Mouse (Mus musculus) heart, embryonic 11.5 days (tissue): ENCODE results near the gene 4933430I17Rik. TPM values are rescaled to one million over a fixed set of nuclear protein-coding genes. Genes with fewer than 3 reads are reported as not detected.
"Not testable (repeated sequence)": the region's sequence is repeated elsewhere in the genome, so short reads cannot be mapped to it uniquely, and the experiment has no call there.

Experiments
- ATAC-seq: fragments of 200-750 bp; cut with Nextera tagmentation; replicated peaks from 2 replicates; pipeline ENCODE4 v1.8.0; 2017; ENCODE audit warnings: moderate library complexity; ENCODE audit not compliant: insufficient number of reproducible peaks, low FRiP score, low TSS enrichment
- H3K27ac ChIP-seq: fragments of 300-500 bp; sonication (generic); 2 replicates; pipeline ENCODE4 v1.5.1; 2014; ENCODE audit warnings: mild to moderate bottlenecking, low read depth, low read length
- H3K27me3 ChIP-seq: fragments of 300-500 bp; sonication (generic); 2 replicates; pipeline ENCODE4 v1.6.1; 2014; ENCODE audit warnings: mild to moderate bottlenecking, low read length, mixed read lengths; ENCODE audit not compliant: control insufficient read depth, insufficient read depth
- H3K36me3 ChIP-seq: fragments of 300-500 bp; sonication (generic); 2 replicates; pipeline ENCODE4 v1.6.1; 2014; ENCODE audit warnings: mild to moderate bottlenecking, low read length, moderate library complexity, mixed read lengths; ENCODE audit not compliant: control insufficient read depth, insufficient read depth
- H3K4me1 ChIP-seq: fragments of 300-500 bp; sonication (generic); 2 replicates; pipeline ENCODE4 v1.6.1; 2014; ENCODE audit warnings: low read length; ENCODE audit not compliant: control insufficient read depth, insufficient read depth
- H3K4me2 ChIP-seq: fragments of 300-500 bp; sonication (generic); 2 replicates; pipeline ENCODE4 v1.6.1; 2014; ENCODE audit warnings: mild to moderate bottlenecking, moderate library complexity
- H3K4me3 ChIP-seq: fragments of 300-500 bp; sonication (generic); 2 replicates; pipeline ENCODE4 v1.5.1; 2014; ENCODE audit warnings: low read depth, low read length
- H3K9ac ChIP-seq: fragments of 300-500 bp; sonication (generic); 2 replicates; pipeline ENCODE4 v1.6.1; 2014; ENCODE audit warnings: mild to moderate bottlenecking, low read depth, low read length, moderate library complexity
- H3K9me3 ChIP-seq: fragments of 300-500 bp; sonication (generic); replicated peaks from 2 replicates; pipeline ENCODE4 v1.6.1; 2016; ENCODE audit warnings: low read length; ENCODE audit not compliant: control insufficient read depth
- WGBS: fragments of 180-500 bp; shearing (Covaris S2); extraction: QIAGEN DNeasy Blood & Tissue Kit; methylation state at CpG from one replicate; pipeline ENCODE4 v1.1.7; 2014; ENCODE audit not compliant: insufficient replicate concordance; 5-methylcytosine and 5-hydroxymethylcytosine counted together
- polyA plus RNA-seq: library from polyadenylated mRNA; unstranded; fragments of >200 nt; fragmentation: Nextera tagmentation; extraction: Ambion mirVana; gene quantifications from 2 replicates; pipeline ENCODE4 v1.2.1, GENCODE M21; 2014

The 4933430I17Rik gene
- 0.34 and 0.87 TPM in 2 replicates for polyA plus RNA-seq

DNA sequence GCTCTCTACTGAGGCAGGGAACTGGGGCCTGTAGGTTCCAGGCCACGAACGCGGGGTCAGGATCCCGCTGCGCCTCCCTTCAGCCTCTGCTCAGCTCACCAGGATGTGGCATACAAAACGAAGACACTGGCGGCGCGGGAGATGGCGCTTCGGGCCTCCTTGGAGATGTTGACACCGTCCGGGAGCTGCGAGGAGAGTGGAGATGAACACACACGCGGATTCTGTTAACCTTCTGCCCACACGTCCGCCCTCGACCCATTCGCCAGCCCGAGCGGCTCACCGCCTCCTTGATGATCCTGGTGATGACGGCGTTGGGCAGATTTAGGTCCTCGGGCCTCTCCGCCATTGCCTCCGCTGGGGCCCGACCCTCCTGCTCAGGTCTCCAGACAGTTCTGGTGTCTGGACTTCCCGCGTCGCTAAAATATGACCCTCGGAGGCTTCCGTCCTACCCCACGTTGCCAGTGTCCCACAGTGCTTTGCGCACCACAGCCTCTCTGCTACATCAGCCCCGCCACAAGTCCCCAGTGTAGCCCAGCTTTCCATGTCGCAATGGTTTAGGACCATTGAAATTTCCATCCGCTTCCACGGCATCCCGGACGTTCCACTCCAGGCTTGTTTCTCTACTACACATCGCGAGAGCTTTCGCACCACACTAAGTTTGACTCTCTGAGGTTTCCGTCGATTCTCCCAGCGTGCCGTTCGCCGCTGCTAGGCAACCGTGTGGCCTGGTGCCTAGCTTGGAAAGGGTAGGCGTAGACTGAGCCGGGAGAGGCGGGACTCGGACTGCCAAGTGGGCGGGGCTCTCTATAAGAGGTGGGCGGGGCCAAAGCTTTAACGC is at the start of gene 4933430I17Rik, which contains the start of gene Pole3:
Gene 4933430I17Rik (plus strand): TSS at position 719 of the 838 bp plus-strand sequence.
Gene Pole3 (minus strand): TSS at position 418 of the 838 bp plus-strand sequence.
- peak within 1 kb of the TSS; percentile 67 for H3K4me3 ChIP-seq
- WGBS: under 1% methylated on average over 59 of the region's 59 CpGs
- peak within 1 kb of the TSS; percentile 94 for H3K9ac ChIP-seq
- H3K27me3 ChIP-seq: no peaks in the 10 kb centered on the region
- H3K36me3 ChIP-seq: no peaks in the 10 kb centered on the region
- ATAC-seq: peak; percentile 97
- H3K4me1 ChIP-seq: peaks cover 10% of the 10 kb centered on the region
- peak within 1 kb of the TSS; percentile 90 for H3K27ac ChIP-seq
- no peaks in the 10 kb centered on the region for H3K9me3 ChIP-seq
- peak within 1 kb of the TSS; percentile 93 for H3K4me2 ChIP-seq

DNA sequence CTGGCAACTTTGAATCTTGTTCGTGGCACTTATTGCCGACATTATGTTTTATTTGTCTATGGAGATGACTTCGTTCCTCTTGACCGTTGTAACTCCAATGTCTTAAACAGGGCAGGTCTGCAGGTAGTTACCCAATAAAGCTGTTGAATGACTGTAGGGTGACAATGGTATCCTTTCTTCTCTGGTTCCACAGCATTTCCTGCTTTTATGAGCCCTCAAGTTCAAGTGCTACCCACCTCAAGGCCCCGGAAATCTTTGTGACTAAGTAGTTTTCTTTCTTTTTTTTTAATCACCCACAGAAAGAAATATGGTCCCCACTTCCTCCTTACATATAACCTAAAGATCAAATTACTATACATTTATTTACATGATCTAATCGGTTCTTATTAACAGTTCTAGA is 49.4 kb upstream of the 4933430I17Rik start:
- H3K4me3 ChIP-seq: no peak overlapping the region
- H3K36me3 ChIP-seq: no peaks in the 10 kb centered on the region
- H3K9ac ChIP-seq: no peak overlapping the region
- no peak overlapping the region for H3K27ac ChIP-seq
- 83% methylated on average over 6 of the region's 6 CpGs for WGBS
- peaks cover 4% of the 10 kb centered on the region; the same call in 1 of the 2 replicates for H3K4me1 ChIP-seq
- no peaks in the 10 kb centered on the region for H3K9me3 ChIP-seq
- no peak for ATAC-seq
- peaks cover 8% of the 10 kb centered on the region for H3K27me3 ChIP-seq
- H3K4me2 ChIP-seq: no peak overlapping the region

- no peaks in the 10 kb centered on the region for H3K9me3 ChIP-seq
- 74% methylated on average over 6 of the region's 6 CpGs for WGBS
- H3K27me3 ChIP-seq: peaks cover 8% of the 10 kb centered on the region
- H3K9ac ChIP-seq: no peak overlapping the region
- H3K4me2 ChIP-seq: no peak overlapping the region
- peaks cover 4% of the 10 kb centered on the region; the same call in 1 of the 2 replicates for H3K4me1 ChIP-seq
- H3K36me3 ChIP-seq: no peaks in the 10 kb centered on the region
- ATAC-seq: no peak
- no peak overlapping the region for H3K27ac ChIP-seq
- no peak overlapping the region for H3K4me3 ChIP-seq
These were observed 47.5 kb upstream of the 4933430I17Rik start for GRCm38 (mm10) chr4:62477542-62478244.

- H3K36me3 ChIP-seq, H3K9ac ChIP-seq, ATAC-seq, H3K9me3 ChIP-seq, H3K27ac ChIP-seq, H3K4me1 ChIP-seq, H3K27me3 ChIP-seq: not testable (repeated sequence)
- peak overlapping the region; percentile 89 for H3K4me2 ChIP-seq
- WGBS: 12% methylated on average over 11 of the region's 11 CpGs
- peak overlapping the region; percentile 50 for H3K4me3 ChIP-seq
These were observed 45.6 kb upstream of the 4933430I17Rik start for GRCm38 (mm10) chr4:62479593-62479936.

DNA sequence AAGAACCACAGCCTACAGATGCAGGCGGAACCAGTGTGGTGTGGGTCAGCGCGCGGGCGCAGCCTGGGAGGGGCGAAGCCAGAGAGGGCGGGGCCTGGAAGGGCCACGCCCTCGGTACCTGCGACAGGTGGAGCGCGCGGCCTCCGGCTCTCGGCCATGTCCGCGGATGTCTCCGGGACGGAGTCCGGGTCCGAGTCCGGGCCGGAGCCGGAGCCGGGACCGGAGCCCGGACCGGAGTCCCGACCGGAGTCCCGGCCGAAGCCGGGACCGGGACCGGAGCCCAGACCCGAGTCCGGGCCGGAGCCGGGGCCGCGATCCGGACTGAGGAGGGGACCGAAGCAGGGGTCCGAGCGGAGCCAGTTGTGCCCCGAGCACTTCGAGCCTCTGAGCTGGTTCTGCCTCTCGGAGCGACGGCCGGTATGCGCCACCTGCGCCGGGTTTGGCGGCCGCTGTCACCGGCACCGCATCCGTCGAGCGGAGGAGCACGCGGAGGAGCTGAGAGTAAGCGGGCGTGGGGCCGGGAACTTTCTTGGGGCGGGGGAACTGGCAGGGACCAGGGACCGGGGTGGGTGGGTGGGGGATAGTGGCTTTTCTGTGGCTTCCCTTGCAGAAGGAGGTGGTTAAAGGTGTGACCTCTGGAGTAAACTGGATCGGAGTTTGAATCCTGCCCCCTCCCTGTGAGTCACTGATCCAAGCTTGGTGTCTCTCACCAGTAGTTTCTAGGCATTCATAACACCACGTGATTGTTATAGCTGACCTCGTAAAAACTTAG is 45.0 kb upstream of the 4933430I17Rik start, which contains the start of gene Bspry:
Gene Bspry (plus strand): TSS at position 117 of the 772 bp plus-strand sequence.
- Histone ChIP-seq H3K9me3 (no peaks in the 10 kb centered on the region), H3K36me3 (no peaks in the 10 kb centered on the region), H3K9ac (no peak within 1 kb of the TSS), H3K4me2 (peak within 1 kb of the TSS; percentile 89), H3K27ac (no peak within 1 kb of the TSS), H3K4me1 (peaks cover 4% of the 10 kb centered on the region; the same call in 1 of the 2 replicates), H3K27me3 (peaks cover 8% of the 10 kb centered on the region), H3K4me3 (peak within 1 kb of the TSS; percentile 50)
- ATAC-seq: peak; percentile 43; the same call in 1 of the 2 replicates
- WGBS: 3% methylated on average over 61 of the region's 71 CpGs

- Histone ChIP-seq H3K27me3 (peaks cover 8% of the 10 kb centered on the region), H3K9me3 (no peaks in the 10 kb centered on the region), H3K4me3 (no peak overlapping the region), H3K27ac (no peak overlapping the region), H3K4me1 (peaks cover 4% of the 10 kb centered on the region; the same call in 1 of the 2 replicates), H3K9ac (no peak overlapping the region), H3K4me2 (no peak overlapping the region), H3K36me3 (no peaks in the 10 kb centered on the region)
- peak; percentile 35; the same call in 1 of the 2 replicates for ATAC-seq
- WGBS: 40% methylated on average over 10 of the region's 10 CpGs
These were observed 44.2 kb upstream of the 4933430I17Rik start for GRCm38 (mm10) chr4:62480709-62481605.

GRCm38 (mm10) chr4:62484928-62485327 is 40.2 kb upstream of the 4933430I17Rik start:
- peaks cover 3% of the 10 kb centered on the region; the same call in 1 of the 2 replicates for H3K4me1 ChIP-seq
- peaks cover 3% of the 10 kb centered on the region for H3K27me3 ChIP-seq
- ATAC-seq: no peak
- H3K4me2 ChIP-seq: no peak overlapping the region
- no peaks in the 10 kb centered on the region for H3K9me3 ChIP-seq
- no peak overlapping the region for H3K27ac ChIP-seq
- H3K36me3 ChIP-seq: no peaks in the 10 kb centered on the region
- WGBS: 72% methylated on average over 3 of the region's 3 CpGs
- no peak overlapping the region for H3K4me3 ChIP-seq
- no peak overlapping the region for H3K9ac ChIP-seq
